Mouse (Mus musculus) liver, postnatal 0 days (tissue): ENCODE data around the gene Lst1.

Source experiments
- CTCF ChIP-seq: sonication (generic); IDR thresholded peaks from 2 replicates; pipeline ENCODE4 v1.5.1; 2016; ENCODE audit warnings: antibody characterized with exemption, low read depth
- EP300 ChIP-seq: IDR thresholded peaks from 2 replicates; pipeline ENCODE4 v1.6.1; 2016; ENCODE audit warnings: antibody characterized with exemption, low read depth, mild to moderate bottlenecking

- no peak for TF ChIP-seq CTCF
- TF ChIP-seq EP300, result no peak
Measured at GRCm38 (mm10) chr17:35146139-35146538, 42.1 kb downstream of the Lst1 start.
